Mouse (Mus musculus): ENCODE measurements around the gene Hba-a2.

GRCm38 (mm10) chr11:32250880-32251763 is 45.2 kb upstream of the Hba-a2 start:
- TF ChIP-seq CTCF (IDR thresholded peaks at IDR 0.05; ENCODE audit: insufficient read depth, low read depth, low read length) (no peak), POLR2A (IDR thresholded peaks at IDR 0.05; ENCODE audit: insufficient read depth, low read depth, low read length) (no peak)
